Mouse (Mus musculus) heart, postnatal 0 days (tissue): ENCODE data around the gene Ccdc70.

ENCODE experiments used
- CTCF ChIP-seq: IDR thresholded peaks from 2 replicates; pipeline ENCODE4 v1.5.1; 2016; ENCODE audit warnings: antibody characterized with exemption, control low read depth, low read depth
- EP300 ChIP-seq: IDR thresholded peaks from 2 replicates; pipeline ENCODE4 v1.6.1; 2016; ENCODE audit warnings: antibody characterized with exemption, low read depth

DNA sequence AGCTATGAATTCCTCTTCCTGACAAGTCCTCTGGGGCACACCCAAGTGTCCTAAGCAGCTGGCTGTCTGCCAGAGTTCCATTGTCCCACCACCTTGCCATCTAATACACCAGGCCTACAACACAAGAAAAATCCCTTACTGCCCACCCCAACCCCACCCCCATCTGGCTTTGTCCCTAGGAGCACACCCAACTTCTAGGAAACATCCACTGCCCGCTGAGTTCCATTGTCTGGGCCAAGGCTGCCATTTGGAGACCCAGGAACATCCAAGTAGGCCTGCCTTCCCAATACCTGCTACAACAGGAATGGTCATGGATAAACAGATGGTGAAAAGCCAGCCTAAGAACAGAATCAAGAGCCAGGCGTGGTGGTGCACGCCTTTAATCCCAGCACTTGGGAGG, 13.2 kb upstream of the Ccdc70 start:
- no peak for TF ChIP-seq CTCF
- TF ChIP-seq EP300, result no peak
